Mouse (Mus musculus): Measurements from ENCODE around the gene Skint6.
"Not testable (repeated sequence)": the region's sequence is repeated elsewhere in the genome, so short reads cannot be mapped to it uniquely, and the experiment has no call there.

Skint6 gene

DNA sequence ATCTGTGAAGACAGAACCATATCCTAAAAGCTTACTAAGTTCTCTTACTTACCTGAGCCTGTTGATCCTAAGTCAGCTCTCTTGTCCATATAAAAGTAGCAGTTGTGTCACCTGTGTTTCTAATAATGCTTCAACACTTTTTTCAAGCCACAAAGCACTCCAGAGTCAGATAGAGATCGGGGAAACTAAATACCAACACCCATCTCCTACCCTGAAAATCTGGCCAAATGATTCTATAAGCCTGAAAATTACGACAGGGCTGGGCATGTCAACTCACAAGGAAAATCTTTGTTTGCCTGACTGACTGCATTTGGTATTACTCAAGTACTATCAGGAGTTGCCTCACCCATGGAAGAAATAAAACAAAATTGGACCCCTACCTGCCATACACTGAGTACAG, at the start of gene Skint6:
Skint6 (minus strand) TSS at position 101 of the 400 bp plus-strand sequence.
- in situ Hi-C loops (cut with MboI) = no loop called here

DNA sequence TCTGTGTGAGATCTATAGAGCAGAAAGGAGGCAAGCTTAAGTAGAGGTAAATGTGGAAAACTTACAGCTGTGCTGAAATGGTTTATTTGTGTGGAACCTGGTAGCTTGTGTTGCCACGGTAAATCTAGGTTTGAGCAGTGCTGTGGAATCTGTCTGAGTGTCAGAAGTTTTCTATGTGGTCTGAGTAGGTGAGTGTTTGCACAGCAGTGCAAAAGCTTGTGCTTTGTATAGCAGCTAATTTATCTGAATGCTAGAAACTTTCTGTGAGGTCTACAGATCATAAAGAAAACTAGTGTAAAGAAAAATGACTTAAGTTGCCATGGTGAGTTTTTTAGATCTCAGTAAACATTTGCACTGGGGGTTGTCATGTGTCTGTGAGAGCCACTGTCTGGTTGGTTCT, 34.1 kb upstream of the Skint6 start:
- in situ Hi-C loops (cut with MboI) = no loop called here

DNA sequence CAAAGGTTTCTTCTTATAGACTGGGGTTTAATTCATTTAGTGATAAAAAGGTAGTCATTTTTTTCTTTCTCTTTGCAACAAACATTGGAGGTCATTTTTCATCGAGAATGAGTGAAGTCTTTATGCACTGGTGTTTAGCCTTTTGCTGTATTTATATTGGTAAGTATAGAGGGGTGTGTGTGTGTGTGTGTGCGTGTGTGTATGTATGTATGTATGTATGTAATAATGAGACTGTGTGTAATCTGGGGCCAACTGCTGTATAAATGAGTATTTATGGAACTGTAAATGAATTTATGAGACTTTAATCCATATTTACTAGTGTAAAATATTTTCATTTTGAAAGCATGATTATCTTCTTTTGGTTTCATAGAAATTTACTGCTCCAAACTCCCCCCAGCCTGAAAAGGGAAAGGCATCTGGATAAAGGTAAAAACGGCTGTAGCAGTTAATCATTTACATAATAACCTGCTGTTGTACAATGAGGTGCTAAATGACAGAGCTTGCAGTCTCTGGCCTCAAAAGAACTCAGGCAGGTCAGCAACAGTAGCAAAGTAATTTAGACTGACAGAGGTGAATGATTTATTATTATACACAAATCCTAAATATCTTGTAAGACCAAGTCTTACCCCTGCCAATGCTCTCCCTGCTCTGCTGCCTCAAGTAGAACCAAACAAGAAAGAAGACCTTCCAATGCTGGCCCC, 15.2 kb upstream of the Skint6 start:
- in situ Hi-C loops (cut with MboI) = no loop called here

DNA sequence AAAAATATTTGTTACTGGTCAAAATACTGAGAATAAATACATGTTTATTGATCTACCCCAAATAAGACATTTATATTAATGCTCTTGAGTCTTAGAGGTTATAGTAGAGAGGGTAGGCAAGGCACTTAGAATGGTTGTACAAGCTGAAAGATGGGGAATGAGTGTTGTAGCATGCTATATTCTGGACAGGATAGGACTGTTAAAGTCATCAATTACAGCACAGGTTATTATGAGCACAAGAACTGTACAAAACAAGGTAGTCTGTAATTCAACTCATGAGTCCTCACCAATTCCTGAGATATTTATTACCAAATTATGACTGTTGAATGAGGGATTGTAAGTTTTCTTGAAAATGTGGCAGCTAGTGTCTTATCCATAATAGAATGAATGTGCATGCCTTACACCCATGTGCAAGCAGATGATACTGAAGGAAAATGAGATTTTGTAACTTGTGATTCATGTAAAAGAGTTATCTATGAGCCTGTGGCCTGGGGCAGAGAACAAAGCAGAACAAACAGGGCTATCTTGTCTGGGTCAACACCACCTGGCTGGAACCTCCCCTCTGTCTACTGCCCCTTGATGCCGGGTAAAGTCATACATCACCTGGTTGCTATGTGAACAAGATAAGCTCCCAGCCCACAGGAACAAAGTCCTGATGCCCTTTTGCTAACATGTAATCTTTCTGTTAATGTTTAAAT, 23.3 kb downstream of the Skint6 start:
- in situ Hi-C loops (cut with MboI) = no loop called here

DNA sequence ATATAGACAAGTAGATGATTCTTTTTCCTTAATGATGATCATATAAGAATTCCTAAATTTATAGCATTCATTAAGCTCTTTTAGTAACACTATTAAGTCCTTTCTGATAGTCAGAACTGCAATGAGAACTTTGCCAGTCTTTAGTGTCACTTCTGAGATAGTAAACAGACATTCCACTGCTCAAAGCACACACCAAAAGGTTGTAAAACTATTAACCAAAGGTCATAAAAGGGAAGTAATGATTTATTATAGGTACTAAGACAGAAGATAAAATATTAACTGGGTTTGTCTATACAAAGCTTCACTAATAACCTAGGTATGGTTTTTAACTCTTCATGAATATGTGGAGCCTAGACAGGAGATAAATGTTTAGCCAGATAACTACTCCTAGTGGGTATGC, 41.0 kb downstream of the Skint6 start:
- in situ Hi-C loops (cut with MboI) = no loop called here

DNA sequence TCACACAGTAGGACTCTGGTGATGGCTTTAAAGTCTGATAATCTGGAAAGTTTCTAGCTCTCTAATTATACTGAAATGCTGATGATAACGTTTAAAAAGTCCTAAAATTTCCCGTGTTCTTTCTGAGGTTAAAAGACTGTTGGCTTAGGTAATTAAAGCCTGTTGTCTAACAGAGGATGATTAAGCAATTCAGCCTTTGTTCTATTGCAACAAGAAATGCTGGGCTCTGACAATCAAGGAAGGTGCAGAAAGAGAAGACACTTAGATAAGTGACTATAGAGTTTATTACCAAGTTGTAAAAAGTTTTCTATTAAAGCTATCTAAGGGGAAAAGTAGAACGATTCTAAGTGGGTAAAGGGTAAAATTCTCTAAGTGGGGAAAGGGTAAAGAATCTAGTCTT, 219.2 kb downstream of the Skint6 start:
- in situ Hi-C loops (cut with MboI) = no loop called here

DNA sequence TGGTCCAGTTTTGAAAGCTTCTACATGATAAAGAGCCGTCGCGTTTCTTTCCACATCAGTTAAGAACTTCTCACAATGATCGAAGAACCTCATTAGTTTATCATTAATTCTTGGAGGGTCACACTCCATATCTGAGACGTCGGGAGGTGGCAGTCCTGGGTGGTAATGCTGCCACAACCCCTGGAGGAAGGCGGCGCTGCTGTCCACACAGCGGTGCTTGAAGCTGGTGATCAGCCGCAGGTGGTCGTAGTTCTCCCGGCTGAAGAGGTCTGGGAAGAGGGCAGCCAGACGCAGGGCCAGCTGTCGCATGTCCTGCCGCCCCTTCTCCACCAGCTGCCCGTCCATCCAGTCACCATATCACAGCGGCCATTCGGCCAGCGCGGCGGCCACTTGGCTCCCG, 307.6 kb downstream of the Skint6 start:
- in situ Hi-C loops (cut with MboI) = not testable (repeated sequence)

DNA sequence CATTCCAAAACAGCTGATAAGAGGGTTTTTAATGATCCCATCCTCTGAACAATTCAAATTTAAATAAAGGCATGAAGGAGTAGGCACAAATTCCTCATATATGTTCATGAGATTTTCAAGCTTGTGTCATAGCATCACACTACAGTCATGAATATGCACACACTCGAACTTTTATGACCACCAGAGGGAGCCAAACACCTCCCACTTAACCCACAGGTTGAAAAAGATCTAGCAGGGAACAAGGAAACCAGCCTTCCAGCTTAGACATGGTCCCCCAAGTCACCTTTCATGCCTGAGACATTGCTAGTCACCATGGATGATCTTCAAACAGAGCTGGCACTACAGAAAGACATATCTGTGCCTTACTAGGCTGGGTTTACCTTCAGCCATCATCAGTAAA, 496.1 kb downstream of the Skint6 start:
- in situ Hi-C loops (cut with MboI) = no loop called here

DNA sequence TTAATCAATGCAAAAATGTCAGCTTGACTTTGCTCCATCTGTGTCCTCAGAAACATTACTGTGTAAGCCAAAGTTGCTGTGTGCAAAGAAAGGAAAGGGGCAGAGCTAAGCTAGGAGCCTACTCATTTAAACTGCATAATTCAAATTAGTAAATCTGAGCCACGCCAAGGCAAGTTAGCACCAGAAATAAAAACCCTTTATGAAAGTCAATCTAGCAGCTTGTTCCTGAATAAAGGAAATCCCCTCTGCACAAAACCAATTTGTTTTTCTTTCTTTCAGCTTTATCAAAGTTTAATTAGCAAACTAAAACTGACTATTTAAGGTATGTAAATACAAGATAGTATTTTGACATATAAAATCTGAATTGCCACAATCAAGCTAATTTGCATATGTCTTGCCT, 512.0 kb downstream of the Skint6 start, which contains the start of gene Skint10:
Skint10 (minus strand) TSS at position 101 of the 400 bp plus-strand sequence.
- in situ Hi-C loops (cut with MboI) = no loop called here
